Mouse (Mus musculus) heart, postnatal 10 days (tissue): ENCODE measurements around the gene Man2a1. TPM values are rescaled to one million over a fixed set of nuclear protein-coding genes. Genes with fewer than 3 reads are reported as not detected.

Experiments used
- DNase-seq, 2 experiments: peaks; one replicate each; pipeline ENCODE4 v3.0.0; 2021
- intact Hi-C: fragments of 180-260 bp; cut with DNase I; formaldehyde crosslinking; loops from one replicate; pipeline ENCODE4 v1.15.1; 2025
- total RNA-seq, 2 experiments: library from RNA; stranded (reverse); gene quantifications; 2 replicates each; pipeline ENCODE4 v1.2.3; 2021

The Man2a1 gene
- total RNA-seq, 2 experiments from 2014 or later: 27.5 to 35.6 TPM

- intact Hi-C loops: loop anchor here (2.0 to 10.0 kb wide), 7 partner anchors 15 to 740 kb away; partner anchors contain the start of genes A930002H24Rik and Fer
- peak; percentile 75 to 84 for DNase-seq
Observed at GRCm38 (mm10) chr17:64601751-64602578, 1.4 kb downstream of the Man2a1 start.

- no peak for DNase-seq
- intact Hi-C loops: loop anchor here (2.0 to 10.0 kb wide), 6 partner anchors 14 to 741 kb away; partner anchors contain the start of genes A930002H24Rik and Fer
Observed at GRCm38 (mm10) chr17:64603134-64603533, 2.6 kb downstream of the Man2a1 start.

GRCm38 (mm10) chr17:64603534-64603933 lies 3.0 kb downstream of the Man2a1 start:
- intact Hi-C loops: loop anchor here (2.0 to 10.0 kb wide), 6 partner anchors 13 to 741 kb away; partner anchors contain the start of genes A930002H24Rik and Fer
- DNase-seq: no peak

- intact Hi-C loops: loop anchor here (5.0 to 10.0 kb wide), 5 partner anchors 107 to 742 kb away; partner anchors contain the start of genes A930002H24Rik and Fer
Observed at GRCm38 (mm10) chr17:64604163-64604562, 3.6 kb downstream of the Man2a1 start.

GRCm38 (mm10) chr17:64608228-64608627 lies 7.7 kb downstream of the Man2a1 start:
- intact Hi-C loops: loop anchor here (10.0 kb wide), 1 partner anchor 483 kb away; no protein-coding TSS in a partner anchor

More at GRCm38 (mm10) chr17:64604163-64604562, 3.6 kb downstream of the Man2a1 start:
- DNase-seq: no peak

DNA sequence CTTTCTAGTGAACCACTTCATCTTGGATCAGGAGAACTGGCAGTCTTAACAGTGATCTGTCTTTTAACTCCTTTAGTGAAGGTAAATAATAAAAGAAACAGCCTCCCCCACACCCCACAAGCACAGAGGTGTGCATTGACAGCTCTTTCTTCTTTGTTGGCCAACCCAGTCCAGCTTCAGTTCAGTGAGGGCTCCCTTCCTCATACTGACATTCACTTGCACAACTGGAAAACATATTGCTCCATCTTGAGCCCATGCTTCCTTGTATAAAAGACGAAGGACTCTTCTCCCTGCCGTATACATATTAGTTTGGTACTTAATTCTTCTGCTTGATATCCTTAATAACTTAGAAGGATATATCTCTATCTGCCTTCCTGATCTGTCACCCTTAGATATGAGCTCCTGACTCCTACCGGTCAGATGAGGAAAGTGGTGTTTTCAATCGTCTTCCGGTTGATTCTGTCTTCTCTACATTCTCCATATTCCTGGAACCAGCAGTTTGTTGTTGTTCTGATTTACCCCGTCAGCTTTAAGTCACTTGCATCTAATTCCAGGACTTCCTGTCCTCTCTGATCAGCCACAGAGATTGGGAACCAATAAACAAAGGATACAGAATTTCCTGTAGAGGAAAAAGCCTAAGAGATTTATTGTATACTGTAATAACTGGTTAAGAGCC lies 8.5 kb downstream of the Man2a1 start:
- intact Hi-C loops: loop anchor here (10.0 kb wide), 1 partner anchor 484 kb away; no protein-coding TSS in a partner anchor
- no peak for DNase-seq

More at GRCm38 (mm10) chr17:64608228-64608627, 7.7 kb downstream of the Man2a1 start:
- no peak for DNase-seq

GRCm38 (mm10) chr17:64609741-64610140 lies 9.2 kb downstream of the Man2a1 start:
- DNase-seq: no peak
- intact Hi-C loops: loop anchor here (10.0 kb wide), 1 partner anchor 485 kb away; no protein-coding TSS in a partner anchor

DNA sequence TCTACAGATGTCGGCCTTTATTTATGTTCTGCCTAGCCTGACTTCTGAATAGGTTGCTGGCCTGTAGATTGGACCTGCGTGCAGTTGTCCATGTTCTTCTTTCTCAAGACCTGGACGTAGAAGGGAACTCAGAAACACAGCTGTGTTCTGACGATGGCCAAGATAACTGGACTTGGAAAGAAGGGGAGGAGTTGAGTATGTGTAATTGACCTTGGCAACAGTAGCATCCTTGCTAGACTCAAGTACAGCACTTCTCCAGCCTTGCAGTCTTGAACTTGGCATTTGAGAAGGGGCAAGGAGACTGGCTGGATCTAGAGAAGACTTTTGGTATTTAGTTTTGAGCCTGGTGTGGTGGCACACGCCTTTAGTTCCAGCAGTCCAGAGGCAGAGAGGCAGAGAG lies 10.9 kb downstream of the Man2a1 start:
- DNase-seq: no peak
- intact Hi-C loops: no loop called here

DNA sequence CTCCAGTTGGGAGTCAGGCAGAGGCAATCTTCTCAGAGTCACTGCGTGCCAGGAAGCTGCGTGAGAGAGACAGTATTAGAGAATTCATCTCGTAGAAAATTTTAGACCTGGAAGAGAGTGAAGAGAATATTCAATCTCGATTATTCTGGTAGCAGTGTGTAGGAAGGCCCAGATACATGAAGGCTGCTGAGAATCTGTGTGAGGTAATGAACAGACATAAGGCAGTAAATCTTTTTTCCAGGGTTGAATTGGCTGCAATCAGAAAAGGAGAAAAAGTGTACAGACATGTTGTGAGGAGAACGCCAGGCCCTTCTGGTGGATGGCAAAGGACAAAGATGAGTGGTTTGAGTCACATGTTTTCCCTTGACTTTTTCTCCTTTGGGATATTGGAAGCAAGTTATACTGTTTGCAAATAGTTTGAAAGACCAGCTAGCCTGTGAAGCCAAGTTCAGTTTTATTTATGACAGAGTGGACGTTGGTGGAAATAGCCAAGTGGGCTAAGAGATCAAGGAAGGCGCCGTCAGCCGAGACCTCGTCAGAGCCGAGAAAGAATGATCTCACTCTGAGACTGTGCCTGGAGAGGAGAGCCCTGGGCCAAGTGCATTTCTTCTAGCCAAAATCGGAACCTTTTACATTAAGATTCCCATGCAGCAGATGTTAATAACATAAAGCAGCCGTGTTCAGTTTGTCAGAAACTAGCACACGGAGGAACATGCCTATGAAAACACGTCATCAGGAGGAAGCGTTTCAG lies 11.8 kb downstream of the Man2a1 start:
- DNase-seq: peak; percentile 63 to 76

DNA sequence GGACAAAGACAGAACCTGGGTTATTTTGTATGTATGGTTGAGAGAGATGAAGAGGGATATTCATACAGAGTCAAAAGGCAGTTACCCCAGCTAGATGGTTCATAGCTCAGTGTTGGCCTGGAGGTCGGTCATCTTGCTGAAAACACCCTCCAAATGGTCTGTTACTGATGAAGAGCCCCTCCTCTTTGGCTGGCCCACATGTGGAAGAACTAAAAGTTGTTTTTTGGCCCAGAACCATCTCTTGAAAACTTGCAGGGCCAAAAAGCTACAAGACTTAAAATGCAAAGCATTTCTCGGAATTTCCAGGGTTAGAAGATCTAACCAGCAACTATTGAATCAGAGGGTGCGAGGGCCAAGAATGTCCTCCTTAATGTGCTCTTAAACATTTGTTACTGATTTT lies 12.4 kb downstream of the Man2a1 start:
- peak in 1 of 2 experiments; percentile 34 for DNase-seq
- intact Hi-C loops: no loop called here

More for the DNA sequence above, 11.8 kb downstream of the Man2a1 start:
- intact Hi-C loops: no loop called here

DNA sequence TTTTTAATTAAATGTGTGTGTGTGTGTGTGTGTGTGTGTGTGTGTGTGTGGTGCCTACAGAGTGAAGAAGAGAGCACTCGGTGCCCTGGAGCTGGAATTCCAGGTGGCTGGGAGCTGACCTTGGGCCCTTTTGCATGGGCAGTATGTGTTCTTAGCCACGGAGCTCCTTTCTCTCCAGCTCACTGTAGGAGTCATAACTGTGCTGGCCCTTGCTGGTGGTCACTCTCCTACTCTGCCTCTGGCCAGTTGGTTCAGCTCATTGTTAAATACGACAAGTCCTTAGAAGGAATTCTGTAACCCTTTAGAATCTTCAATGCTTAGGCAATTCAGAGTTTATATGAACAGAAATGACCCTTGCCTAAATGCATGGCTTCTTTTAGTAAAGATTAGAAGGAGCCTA lies 12.8 kb downstream of the Man2a1 start:
- no peak for DNase-seq
- intact Hi-C loops: no loop called here

GRCm38 (mm10) chr17:64614804-64615203 lies 14.3 kb downstream of the Man2a1 start:
- DNase-seq: no peak
- intact Hi-C loops: no loop called here

- DNase-seq: no peak
- intact Hi-C loops: no loop called here
Observed at GRCm38 (mm10) chr17:64615420-64615819, 14.9 kb downstream of the Man2a1 start.

DNA sequence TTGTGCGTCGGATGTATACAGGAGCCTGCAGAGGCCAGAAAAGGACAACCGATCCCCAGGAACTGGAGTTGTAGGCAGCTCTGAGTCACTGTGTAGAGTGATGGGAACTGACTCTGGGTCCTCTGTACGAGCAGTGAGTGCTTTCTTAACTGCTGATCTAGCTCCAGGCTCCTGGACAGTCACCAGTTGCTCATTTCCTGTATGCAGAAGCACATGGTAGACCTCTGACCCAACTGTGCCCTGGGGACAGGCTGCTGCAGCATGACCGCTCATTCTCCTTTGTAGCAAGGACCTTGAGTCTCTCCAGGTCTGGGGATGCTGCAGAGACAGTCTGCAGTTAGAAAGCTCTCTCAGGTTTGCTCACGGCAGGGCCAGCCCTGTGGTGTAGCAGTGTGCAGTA lies 15.7 kb downstream of the Man2a1 start:
- DNase-seq: no peak
- intact Hi-C loops: loop anchor here (2.0 kb wide), 1 partner anchor 13 kb away; no protein-coding TSS in a partner anchor

- intact Hi-C loops: loop anchor here (2.0 kb wide), 1 partner anchor 15 kb away; no protein-coding TSS in a partner anchor
Observed at GRCm38 (mm10) chr17:64617838-64618237, 17.3 kb downstream of the Man2a1 start.

DNA sequence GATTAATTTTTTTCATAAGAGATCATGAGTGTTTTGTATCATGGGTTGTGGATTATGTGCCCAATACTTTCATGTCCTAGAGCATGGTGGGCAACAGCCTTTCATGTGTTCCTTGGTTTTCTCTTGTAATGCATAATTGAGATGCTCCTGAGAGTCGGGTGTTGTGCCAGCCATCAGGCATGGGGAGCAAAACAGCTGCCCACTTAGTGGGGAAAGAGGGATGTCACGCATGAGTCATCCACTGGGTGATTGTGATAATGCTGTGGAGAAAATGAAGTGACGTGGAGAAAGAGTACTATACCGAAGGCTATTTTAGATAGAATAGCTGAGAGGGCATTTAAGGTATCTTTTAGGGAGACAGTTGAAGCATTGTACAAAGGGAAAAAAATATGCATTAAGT lies 18.5 kb downstream of the Man2a1 start:
- intact Hi-C loops: no loop called here
- no peak for DNase-seq

More at GRCm38 (mm10) chr17:64617838-64618237, 17.3 kb downstream of the Man2a1 start:
- DNase-seq: peak; percentile 72 to 75

GRCm38 (mm10) chr17:64620135-64620534 lies 19.6 kb downstream of the Man2a1 start:
- DNase-seq: peak in 1 of 2 experiments; percentile 41
- intact Hi-C loops: no loop called here

- DNase-seq: no peak
- intact Hi-C loops: no loop called here
Observed at GRCm38 (mm10) chr17:64620627-64621026, 20.1 kb downstream of the Man2a1 start.

DNA sequence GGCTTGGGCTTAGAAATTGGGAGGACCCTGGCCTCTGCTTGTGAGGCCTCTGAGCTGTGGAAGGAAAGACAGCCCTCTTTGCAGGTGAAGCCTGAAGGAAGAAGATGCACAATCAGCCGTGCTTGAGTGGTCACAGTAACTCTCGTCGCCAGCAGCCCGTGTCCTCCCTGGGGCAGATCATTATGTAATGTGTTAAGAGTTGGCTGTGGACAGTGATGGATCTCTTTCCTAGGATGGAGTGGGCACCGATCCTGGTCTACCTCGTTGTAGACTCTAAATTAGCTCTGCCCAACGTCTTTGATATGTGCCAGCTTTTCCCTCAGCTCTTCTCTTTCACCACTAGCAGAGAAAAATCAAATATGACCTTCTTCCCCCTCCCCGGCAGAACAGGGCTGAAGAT lies 20.7 kb downstream of the Man2a1 start:
- DNase-seq: no peak
- intact Hi-C loops: no loop called here

- no peak for DNase-seq
- intact Hi-C loops: no loop called here
Observed at GRCm38 (mm10) chr17:64621649-64622351, 21.3 kb downstream of the Man2a1 start.
